Mouse (Mus musculus) Muller cell, postnatal 12 days (primary cell): ENCODE measurements at regions not wholly inside any gene's neighbourhood (a gene's known extent, or its start where the extent isn't known, plus 50 kb on each side); places are given as distances from the start of the nearest gene placed in this dataset.

Experiments
- DNase-seq: peaks from one replicate; pipeline ENCODE4 v3.0.0-alpha.2; 2015; ENCODE audit errors: inconsistent ontology term

DNA sequence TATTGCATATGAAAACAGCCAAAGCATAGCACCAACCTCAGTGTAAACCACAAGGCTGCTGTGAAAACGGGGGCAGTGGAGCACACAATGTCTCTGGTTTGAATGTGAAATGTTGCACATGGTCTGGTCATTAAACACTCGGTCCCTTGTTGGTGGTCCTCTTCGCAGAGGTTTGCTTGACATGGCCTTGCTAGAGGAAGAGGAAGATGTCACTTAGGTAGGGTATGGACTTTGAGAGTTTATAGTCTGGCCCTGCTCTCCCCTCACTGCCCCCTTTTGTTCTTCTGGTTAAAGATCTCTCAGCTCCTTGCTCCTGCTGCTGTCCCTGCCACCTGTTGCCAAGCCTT lies 125.9 kb upstream of the Ift57 start:
- DNase-seq, result peak; percentile 19

DNA sequence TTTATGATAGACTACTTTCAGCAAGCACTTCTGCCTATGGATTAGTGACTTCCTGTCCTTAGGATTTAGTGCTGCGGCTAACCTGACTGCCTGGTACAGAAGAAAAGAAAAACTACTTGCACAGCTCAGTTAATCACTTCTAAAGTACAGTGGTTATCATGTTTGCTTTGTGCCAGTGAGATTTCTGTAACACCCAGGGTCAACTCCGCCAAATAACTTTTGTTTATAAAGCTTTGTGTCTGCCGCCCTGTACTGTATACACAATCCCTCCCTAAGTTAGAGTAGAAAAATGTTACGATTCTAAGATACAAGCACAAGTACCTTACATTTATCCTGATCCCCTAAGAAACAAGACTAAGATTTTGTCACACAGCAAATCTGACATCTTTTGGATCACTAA lies 120.1 kb upstream of the Ift57 start:
- no peak for DNase-seq

DNA sequence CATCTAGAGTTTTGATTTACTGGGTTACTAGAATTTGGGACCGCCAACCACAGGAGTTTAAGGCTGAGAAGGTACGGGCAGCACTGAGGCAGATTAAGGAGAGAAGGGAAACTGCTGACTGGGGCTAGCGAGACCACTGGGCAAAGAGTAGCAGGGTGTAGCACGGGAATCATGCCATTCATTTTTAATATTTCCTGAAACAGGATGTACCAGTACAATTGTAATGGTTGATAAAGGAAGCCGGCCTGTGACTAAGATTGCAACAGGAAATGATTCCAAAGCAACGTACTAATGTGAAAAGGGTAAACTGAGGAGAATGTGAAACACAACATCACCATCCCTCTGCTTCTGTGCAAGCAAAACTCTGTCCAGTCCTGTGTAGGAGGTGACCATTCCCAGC lies 118.3 kb upstream of the Ift57 start:
- DNase-seq, result no peak

GRCm38 (mm10) chr16:49606500-49606899 lies 92.5 kb upstream of the Ift57 start:
- no peak for DNase-seq

DNA sequence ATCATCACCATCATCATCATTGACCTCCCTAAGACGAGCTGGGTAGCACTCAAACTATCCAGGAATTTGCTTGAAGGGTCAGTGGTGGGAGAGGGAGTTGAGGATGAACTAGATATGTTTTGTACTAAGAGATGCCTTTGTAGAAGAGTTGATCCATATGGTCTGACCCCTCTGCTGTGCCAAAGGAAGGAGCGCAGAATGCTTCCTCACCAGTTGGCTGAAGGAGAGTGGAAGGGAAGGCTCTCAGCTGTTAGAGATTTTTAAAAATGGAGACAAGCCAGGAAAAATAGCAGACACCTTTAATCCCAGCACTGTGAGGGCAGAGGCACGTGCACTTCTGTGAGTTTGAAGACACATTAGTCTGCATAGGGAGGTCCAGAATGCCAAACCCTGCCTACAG lies 84.2 kb upstream of the Ift57 start:
- no peak for DNase-seq

GRCm38 (mm10) chr16:49615342-49616020 lies 83.6 kb upstream of the Ift57 start:
- no peak for DNase-seq

DNA sequence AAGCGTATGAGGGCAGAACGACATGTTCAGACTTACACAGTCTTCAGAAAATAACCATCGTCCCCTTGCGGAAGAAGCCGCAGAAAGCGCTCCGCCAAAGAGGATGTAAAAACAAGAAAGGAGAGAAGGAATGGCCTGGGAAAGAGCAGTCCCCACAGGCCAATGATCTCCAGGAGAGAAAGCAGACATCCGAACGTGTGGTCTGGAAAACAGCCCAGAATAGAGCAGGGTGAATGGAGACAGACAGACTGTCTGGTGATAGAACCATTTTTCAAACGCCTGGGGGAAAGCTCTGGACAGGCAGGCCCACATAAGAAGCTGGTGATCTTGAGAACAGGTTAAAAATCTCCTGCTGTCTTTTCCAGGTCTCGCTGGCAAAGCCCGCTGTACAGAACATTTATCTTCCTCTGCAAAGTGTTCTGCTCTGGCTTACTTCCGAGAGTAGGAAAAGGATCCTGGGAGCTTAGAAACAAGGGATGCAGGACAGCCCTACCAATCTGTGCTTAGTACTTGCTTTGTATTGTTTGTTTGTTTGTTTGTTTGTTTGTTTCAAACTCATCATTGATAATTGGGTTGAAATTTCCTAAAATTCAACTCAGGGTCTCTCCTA lies 82.7 kb upstream of the Ift57 start:
- peak; percentile 72 for DNase-seq

GRCm38 (mm10) chr16:49633502-49633901 lies 65.5 kb upstream of the Ift57 start:
- DNase-seq, result no peak

GRCm38 (mm10) chr16:49635506-49635905 lies 63.5 kb upstream of the Ift57 start:
- DNase-seq, result no peak

GRCm38 (mm10) chr16:49636467-49636866 lies 62.6 kb upstream of the Ift57 start:
- no peak for DNase-seq

GRCm38 (mm10) chr16:49642696-49643095 lies 56.3 kb upstream of the Ift57 start:
- DNase-seq, result no peak

DNA sequence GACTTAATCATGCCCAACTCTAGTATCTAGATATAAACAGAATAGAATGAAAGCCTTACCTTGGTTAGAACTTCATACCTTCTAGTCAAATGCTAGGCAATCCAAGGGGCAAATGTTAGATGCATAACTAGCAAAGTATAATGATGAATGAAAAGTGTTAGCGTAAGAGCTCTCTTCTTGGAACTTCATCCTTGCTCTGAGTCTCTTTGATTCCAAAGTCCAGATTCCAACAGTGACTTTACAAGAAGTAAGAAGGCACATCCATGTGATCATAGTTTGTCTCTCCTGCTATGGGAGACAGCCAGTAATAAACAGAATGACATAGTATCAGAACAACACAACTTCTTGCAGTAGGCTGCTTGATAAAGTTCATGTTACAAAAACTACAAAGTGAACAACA lies 54.6 kb upstream of the Ift57 start:
- DNase-seq, result no peak

DNA sequence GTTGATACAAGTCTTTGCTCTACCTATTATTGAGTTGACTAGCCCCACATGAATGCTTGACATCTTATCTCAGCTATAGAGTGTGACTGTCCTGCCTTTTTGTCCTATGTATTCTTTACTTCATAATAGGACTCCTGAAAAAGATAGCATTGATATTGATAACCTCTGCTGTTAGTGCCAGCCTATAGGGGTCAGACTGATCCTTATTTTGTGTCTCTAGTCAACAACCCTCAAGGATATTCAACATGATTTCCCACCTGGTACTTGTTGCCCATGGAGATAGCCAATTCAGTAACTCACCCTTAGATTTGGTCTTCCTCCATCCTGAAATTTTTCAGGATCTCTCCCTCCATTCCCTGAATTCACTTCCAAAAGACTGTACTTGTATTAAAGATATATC lies 52.6 kb upstream of the Ift57 start:
- no peak for DNase-seq
